Mouse (Mus musculus): ENCODE results near the gene Gpr173.
"Not testable (repeated sequence)": the region's sequence is repeated elsewhere in the genome, so short reads cannot be mapped to it uniquely, and the experiment has no call there.

DNA sequence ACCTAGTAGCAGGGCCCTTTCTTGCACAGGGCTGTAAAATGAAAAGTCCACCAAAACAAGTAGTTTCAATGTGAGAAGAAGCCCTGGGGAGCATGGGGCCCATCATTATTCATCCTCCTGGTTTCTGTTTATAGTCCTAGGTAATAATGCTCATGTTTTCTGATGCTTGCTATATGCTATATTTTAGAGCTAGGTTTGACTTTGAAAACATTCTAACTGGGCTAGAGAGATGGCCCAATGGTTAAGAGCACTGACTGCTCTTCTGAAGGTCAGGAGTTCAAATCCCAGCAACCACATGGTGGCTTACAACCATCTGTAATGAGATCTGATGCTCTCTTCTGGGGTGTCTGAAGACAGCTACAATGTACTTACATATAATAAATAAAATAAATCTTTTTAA lies 39.1 kb downstream of the Gpr173 start:
- TF ChIP-seq GATA1 (IDR thresholded peaks at IDR 0.05; ENCODE audit: borderline replicate concordance, low read length); FLI1 (IDR thresholded peaks at IDR 0.05; ENCODE audit: low read length): not testable (repeated sequence)

Data from megakaryocyte, embryonic 14.5 days (primary cell).